Mouse (Mus musculus): ENCODE data around the gene Cdh19. TPM values are rescaled to one million over a fixed set of nuclear protein-coding genes. Genes with fewer than 3 reads are reported as not detected.

The Cdh19 gene
- not detected in 2 replicates for total RNA-seq (2015)
- total RNA-seq (2017) = not detected in 2 replicates

DNA sequence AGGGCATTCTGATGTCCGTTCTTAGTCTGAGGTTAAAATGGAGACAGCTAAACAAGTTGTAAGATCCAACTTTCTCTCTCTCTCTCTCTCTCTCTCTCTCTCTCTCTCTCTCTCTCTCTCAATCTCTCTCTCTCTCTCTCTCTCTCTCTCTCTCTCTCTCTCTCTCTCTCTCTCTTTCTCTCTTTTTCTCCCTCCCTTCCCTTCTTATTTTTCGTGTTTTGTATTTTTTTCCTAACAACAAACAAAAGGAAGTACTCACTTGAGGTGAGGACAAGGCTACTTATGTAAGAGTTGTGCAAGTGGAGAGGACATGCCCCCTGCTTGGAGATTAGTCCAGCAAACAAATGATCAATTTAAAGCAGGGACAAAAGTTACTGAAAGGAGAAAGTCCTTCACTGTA is at the start of gene Cdh19:
TSS of gene Cdh19 (minus strand) at position 101 of the 400 bp plus-strand sequence.
- ATAC-seq (replicated peaks; ENCODE audit: poor library complexity) = no peak

DNA sequence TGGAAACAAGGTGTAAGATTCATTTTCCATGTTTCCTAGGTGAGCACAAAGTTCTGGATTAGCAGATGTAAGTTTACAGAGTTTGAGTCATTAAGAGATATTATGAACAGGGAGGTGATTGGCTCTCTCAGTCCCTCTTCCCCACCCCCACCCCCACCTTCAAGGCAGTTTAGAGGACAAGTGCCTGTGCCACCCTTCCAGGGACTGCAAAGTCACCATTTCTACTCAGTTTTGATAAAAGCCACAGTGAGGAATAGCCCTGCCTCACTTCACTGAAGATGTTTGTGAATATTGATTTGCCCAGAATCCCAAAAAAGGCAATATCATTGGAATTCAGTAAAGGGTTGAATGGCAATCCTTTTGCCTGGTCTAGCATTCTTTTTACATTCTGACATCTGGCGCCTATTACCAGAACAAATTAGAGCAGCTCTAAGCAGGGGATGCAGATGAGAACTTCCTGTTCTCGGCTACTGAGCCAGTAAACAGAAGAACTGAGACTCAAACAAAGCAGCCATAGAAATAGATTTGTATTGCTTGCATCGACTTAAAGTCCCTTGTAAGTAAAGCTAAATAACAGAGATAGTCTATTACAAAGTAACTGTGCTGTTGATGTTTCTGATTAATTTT is 43.2 kb upstream of the Cdh19 start:
- ATAC-seq (replicated peaks; ENCODE audit: poor library complexity) = no peak

DNA sequence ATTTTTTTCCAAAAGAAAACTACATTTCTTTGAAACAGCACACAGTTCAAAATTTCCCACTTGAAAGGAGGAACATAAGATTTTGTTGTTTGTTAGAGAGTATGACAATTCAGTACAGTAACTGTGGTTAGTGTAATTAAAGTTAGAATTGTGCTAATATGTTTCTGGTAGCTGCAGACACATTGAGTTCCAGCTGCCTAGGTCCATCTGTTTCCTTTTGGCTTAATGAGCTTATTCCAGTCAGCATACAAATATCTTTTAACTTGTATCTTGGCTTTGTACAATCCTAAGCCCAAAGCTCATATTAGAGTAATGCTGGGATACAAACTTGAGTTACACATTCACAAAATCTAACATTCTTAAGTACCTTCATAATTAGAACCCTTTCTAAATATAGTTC is 40.3 kb upstream of the Cdh19 start:
- no peak for ATAC-seq (replicated peaks; ENCODE audit: poor library complexity)

DNA sequence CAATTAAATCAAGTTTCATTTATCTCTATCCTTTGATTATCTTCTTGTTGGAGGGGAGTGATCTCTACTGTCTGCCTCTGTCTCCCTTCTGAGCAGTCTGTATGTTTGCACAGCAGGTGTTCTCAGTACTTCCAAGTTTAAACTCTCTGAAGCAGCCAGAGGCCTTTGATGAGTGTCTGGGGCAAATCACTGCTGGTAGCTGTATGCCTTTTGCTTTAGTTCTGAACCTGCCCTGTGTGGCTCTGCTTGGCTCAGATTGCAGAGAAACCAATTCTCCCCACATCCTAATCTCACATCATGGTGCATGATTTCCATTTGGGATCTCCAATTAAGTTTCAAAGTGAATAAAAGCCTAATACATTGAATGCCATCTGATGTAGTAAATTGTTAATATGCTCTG is 12.4 kb upstream of the Cdh19 start:
- ATAC-seq (replicated peaks; ENCODE audit: poor library complexity) = no peak

DNA sequence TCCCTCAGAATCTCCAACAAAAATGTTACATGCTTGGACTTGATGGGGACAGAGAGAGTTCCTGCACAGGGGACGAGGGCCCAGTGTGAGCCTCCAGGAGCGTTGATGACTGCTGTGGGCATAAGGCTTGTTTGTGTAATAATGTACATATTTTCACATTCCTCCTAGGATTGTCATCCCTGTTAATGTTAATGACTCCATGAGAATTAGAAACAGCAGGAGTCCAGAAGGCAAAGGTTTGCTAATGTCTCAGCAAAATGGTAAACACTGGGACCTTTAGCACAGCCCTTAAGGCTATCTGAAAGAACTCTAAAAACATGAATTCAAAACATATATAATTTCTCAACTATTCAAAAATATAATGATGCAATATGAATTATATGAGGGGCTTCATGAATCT is 8.2 kb downstream of the Cdh19 start:
- no peak for ATAC-seq (replicated peaks; ENCODE audit: poor library complexity)

DNA sequence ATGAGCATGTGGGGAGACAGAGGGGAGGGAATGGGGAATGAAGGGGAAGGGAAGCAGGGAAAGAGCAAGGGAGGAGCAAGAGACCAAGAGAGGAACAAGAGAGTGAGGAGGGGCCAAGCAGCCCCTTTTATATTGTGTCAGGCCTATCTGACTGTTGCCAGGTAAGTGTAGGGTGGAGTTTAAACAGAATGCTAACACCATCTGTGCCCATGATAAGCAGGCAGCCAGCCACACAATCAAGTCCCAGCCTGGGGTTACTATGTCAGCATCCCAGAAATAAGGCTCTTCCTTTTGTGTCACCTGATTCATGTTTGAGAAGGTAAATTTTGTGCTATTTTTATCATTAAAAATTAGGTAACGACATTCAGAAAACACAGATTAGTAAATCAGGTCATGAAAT is 67.6 kb downstream of the Cdh19 start:
- no peak for ATAC-seq (replicated peaks; ENCODE audit: poor library complexity)

DNA sequence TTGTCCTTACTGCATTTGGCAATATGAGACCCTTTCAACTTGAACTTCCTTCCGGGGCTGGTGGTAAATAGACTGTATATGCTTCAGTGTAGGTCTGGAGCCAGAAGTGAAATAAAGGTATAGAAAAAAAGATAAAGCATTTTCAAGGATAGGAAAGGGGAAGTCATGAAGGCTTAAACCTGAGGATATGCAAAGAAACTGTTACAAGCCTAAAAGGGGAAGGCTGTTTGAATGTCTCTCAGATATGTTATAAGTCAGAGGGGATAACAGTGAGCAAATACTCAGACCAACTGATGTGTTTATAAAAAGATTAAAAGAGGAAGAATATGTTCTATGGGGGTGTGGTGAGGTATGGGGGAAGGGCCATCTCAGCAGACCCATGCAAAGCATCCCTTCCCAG is 68.2 kb downstream of the Cdh19 start:
- ATAC-seq (replicated peaks; ENCODE audit: poor library complexity) = no peak

DNA sequence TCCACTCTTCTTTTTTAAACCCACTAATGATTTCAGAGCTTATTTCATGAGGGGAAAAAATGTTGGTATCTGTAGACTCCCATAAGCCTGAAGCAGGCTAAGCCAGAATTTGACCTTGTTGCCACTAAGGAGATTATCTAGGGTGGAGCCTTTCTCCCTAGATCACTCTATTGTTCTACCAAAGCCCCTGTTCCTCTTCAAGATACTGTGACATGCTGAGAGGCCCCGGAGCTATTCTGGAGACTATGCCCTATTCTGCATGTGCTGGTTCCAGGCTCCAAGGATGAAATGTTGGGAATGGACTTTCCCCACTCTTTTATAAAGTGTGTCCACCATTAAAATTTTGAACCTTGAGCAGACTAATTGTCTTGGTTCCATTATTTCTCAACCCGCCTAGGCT is 73.1 kb downstream of the Cdh19 start:
- no peak for ATAC-seq (replicated peaks; ENCODE audit: poor library complexity)

Measured in megakaryocyte progenitor cell, adult 5-6 weeks (primary cell).